Mouse (Mus musculus): Measurements from ENCODE around the gene Nfic. TPM values are rescaled to one million over a fixed set of nuclear protein-coding genes. Genes with fewer than 3 reads are reported as not detected.

Nfic gene
- polyA plus RNA-seq, 1 experiment from 2014 or later, result 86.5 TPM

DNA sequence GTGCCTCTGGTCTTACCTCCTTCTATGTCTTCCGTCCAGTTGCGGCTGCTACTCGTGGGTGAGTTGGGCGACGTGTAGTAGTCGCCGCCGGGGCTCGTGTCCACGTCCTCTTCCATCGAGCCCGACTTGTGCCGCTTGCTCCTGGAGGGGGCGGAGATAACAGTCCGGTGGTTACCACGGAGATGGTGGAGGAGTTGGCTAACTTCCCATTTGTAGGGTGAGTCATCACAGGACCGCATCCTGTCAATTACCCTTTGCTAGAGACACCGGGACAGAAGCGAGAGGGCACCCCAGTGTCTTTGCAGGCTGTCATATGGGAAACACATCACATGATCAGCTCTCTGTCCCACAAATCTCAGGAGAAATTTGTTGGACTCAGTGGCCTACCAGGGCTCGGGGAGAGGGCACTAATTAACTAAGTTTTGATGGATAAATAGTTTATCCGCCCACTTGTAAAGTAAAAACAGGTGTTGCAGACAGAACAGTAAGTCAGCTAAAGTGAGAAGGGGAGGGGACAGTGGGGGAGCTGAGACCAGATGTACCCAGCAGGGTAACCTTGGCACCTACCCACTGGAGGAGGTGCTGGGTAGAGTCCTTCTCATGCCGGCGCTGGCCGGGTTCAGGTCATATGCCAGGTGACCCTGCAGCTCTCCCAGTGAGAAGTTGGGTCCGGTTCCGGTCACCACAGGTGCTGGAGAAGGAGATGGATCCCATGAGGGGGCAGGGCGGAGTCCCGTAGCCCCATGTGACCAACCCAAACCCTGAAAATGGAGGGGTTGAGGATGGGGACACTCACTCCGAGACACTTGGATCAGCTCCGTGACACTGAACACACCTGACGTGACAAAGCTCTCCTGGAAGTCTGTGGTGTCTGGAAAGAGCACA is 47.7 kb downstream of the Nfic start:
- peak; percentile 15 for ATAC-seq (ENCODE audit: insufficient read depth)
- Histone ChIP-seq H3K4me3 (ENCODE audit: low read depth, low read length) (peak overlapping the region; percentile 27), H3K9me3 (ENCODE audit: low read depth, low read length) (no peaks in the 10 kb centered on the region), H3K27me3 (ENCODE audit: insufficient read depth, low read length) (no peaks in the 10 kb centered on the region), H3K27ac (ENCODE audit: low read depth) (peak overlapping the region; percentile 46; the same call in 1 of the 2 replicates), H3K36me3 (ENCODE audit: insufficient read depth) (peaks cover 72% of the 10 kb centered on the region), H3K9ac (peak overlapping the region; percentile 38; the same call in 1 of the 2 replicates), H3K4me1 (ENCODE audit: insufficient read depth) (peaks cover 45% of the 10 kb centered on the region), H3K4me2 (peak overlapping the region; percentile 56)
- TF ChIP-seq CTCF (IDR thresholded peaks at IDR 0.05; ENCODE audit: low read depth), result no peak; the same call in 1 of the 2 replicates
- WGBS, result 23% methylated on average over 31 of the region's 31 CpGs
- peak; percentile 94 for DNase-seq

DNA sequence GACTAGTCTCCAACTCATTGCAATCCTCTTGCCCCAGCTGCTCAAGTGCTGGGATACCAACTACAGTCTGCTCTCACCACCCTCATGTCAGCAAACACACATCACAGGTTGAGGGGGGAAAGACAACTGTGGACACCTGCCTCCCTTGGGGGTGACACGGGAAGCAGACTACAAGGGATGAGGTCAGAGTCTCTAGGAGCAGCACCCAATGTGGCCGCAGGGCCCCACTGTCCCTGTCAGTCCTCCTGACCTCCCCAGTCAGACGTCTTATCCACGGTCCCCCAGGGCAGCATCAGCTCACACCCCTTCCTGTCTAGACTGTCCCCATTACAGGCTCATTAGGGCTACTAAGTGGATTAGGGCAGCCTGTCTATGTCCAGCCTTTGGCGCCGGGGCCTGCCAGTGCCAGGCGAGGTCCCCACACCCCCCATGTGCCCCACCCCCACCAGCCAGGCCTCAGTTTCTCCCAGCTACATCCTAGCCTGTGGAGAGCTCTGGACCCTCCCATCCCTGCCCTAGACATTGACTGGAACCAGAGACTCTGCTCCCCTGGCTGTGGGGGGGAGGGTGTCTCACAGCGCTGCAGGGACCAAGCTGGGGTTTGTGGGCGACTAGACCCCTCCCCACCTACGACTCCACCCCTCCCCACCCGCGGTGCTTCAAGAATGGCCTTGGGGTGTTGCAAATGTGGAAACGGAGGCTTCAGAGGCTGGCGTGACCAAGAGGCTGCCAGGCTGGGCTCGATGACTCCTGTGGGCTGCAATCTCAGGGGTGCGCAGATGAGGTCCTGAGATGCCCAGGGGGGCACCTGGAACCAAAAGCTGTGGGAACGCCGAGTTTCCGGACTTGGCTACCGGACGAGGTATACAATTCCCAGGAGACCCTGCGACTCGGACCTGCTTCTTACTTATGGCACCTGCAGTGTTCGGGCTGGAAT is 48.7 kb downstream of the Nfic start:
- DNase-seq, result no peak
- Histone ChIP-seq H3K4me2 (peak overlapping the region; percentile 56), H3K9ac (peak overlapping the region; percentile 38; the same call in 1 of the 2 replicates), H3K27me3 (ENCODE audit: insufficient read depth, low read length) (no peaks in the 10 kb centered on the region), H3K36me3 (ENCODE audit: insufficient read depth) (peaks cover 67% of the 10 kb centered on the region), H3K4me3 (ENCODE audit: low read depth, low read length) (peak overlapping the region; percentile 27), H3K9me3 (ENCODE audit: low read depth, low read length) (no peaks in the 10 kb centered on the region), H3K4me1 (ENCODE audit: insufficient read depth) (peaks cover 45% of the 10 kb centered on the region), H3K27ac (ENCODE audit: low read depth) (peak overlapping the region; percentile 36; the same call in 1 of the 2 replicates)
- WGBS, result 38% methylated on average over 24 of the region's 24 CpGs
- no peak for TF ChIP-seq CTCF (IDR thresholded peaks at IDR 0.05; ENCODE audit: low read depth)
- ATAC-seq (ENCODE audit: insufficient read depth), result no peak

- ATAC-seq (ENCODE audit: insufficient read depth), result no peak
- Histone ChIP-seq H3K9ac (no peak overlapping the region), H3K27me3 (ENCODE audit: insufficient read depth, low read length) (no peaks in the 10 kb centered on the region), H3K9me3 (ENCODE audit: low read depth, low read length) (no peaks in the 10 kb centered on the region), H3K36me3 (ENCODE audit: insufficient read depth) (peaks cover 73% of the 10 kb centered on the region), H3K4me3 (ENCODE audit: low read depth, low read length) (no peak overlapping the region), H3K4me1 (ENCODE audit: insufficient read depth) (peaks cover 43% of the 10 kb centered on the region), H3K4me2 (no peak overlapping the region), H3K27ac (ENCODE audit: low read depth) (no peak overlapping the region)
- peak; percentile 63 for DNase-seq
- peak; percentile 74 for TF ChIP-seq CTCF (IDR thresholded peaks at IDR 0.05; ENCODE audit: low read depth)
- WGBS, result 48% methylated on average over 13 of the region's 13 CpGs
These were observed 49.7 kb downstream of the Nfic start for GRCm38 (mm10) chr10:81405588-81406201.

DNA sequence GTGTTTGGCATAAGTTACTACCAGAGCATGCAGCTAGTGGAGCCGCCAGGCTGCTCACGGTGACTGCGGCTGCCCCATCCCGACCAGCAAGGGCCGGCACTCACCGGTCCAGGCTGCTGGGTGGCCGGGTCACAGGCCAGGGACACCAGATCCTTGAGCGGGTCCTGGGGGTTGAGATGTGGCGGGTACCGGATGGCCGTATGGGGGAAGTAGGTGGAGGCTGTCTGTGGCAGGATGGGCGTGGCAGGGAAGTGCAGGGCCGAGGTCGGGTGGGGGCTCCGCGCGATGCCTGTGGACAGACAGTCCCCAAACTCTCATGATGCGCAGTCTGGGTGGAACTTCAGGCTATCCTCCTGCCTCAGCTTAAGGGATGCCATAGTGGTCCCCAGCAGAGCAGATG is 50.7 kb downstream of the Nfic start:
- H3K4me1 ChIP-seq (ENCODE audit: insufficient read depth), result peaks cover 43% of the 10 kb centered on the region
- H3K9me3 ChIP-seq (ENCODE audit: low read depth, low read length), result no peaks in the 10 kb centered on the region
- no peak overlapping the region for H3K4me2 ChIP-seq
- H3K27me3 ChIP-seq (ENCODE audit: insufficient read depth, low read length), result no peaks in the 10 kb centered on the region
- H3K4me3 ChIP-seq (ENCODE audit: low read depth, low read length), result no peak overlapping the region
- no peak overlapping the region for H3K27ac ChIP-seq (ENCODE audit: low read depth)
- no peak for ATAC-seq (ENCODE audit: insufficient read depth)
- H3K9ac ChIP-seq, result no peak overlapping the region
- peaks cover 83% of the 10 kb centered on the region for H3K36me3 ChIP-seq (ENCODE audit: insufficient read depth)
- 59% methylated on average over 18 of the region's 18 CpGs for WGBS
- DNase-seq, result no peak
- no peak for TF ChIP-seq CTCF (IDR thresholded peaks at IDR 0.05; ENCODE audit: low read depth)

DNA sequence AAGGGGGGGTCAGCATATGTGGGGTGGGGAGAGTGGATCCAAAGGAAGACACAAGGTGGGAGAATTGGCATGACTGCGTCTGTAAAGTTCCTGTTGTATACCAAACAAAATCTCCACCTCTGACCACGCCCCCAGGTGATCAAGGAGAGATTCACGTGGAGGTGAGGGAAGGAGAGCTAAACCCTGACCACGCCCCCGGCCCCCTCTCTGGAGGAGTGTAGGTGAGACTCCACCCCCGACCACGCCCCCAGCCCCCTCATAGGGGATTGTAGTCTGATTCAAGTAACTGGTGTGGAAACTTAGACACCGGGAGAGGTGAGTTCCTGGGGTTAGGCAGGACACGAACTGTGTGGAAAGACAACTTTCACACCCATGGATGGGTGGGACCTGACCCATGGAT is 51.4 kb downstream of the Nfic start:
- Histone ChIP-seq H3K9me3 (ENCODE audit: low read depth, low read length) (no peaks in the 10 kb centered on the region), H3K4me3 (ENCODE audit: low read depth, low read length) (no peak overlapping the region), H3K36me3 (ENCODE audit: insufficient read depth) (peaks cover 85% of the 10 kb centered on the region), H3K9ac (no peak overlapping the region), H3K27ac (ENCODE audit: low read depth) (no peak overlapping the region), H3K27me3 (ENCODE audit: insufficient read depth, low read length) (no peaks in the 10 kb centered on the region), H3K4me1 (ENCODE audit: insufficient read depth) (peaks cover 43% of the 10 kb centered on the region), H3K4me2 (no peak overlapping the region)
- WGBS, result 26% methylated on average over 9 of the region's 9 CpGs
- TF ChIP-seq CTCF (IDR thresholded peaks at IDR 0.05; ENCODE audit: low read depth), result no peak
- ATAC-seq (ENCODE audit: insufficient read depth), result no peak
- no peak for DNase-seq

DNA sequence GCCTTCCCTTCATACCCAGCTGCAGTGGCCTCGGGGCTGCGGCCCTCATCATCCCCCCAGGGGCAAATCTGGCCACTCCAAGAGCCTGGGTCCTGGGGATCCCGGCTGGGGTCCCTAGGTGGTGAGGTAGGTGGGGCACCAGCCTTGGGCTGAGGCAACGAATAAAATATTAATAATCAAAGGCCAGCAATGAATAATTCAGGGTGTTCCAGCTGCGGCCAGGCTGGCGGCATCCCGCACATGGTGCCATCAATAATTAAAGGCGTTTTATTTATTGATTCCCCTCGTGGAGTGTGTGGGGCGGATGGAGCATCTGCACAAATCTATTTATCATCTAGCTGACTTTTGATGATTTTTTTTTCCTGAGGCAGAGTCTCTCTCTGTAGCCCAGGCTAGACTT is 51.9 kb downstream of the Nfic start:
- 60% methylated on average over 10 of the region's 10 CpGs for WGBS
- H3K36me3 ChIP-seq (ENCODE audit: insufficient read depth), result peaks cover 84% of the 10 kb centered on the region
- no peak for TF ChIP-seq CTCF (IDR thresholded peaks at IDR 0.05; ENCODE audit: low read depth)
- no peaks in the 10 kb centered on the region for H3K27me3 ChIP-seq (ENCODE audit: insufficient read depth, low read length)
- no peak for ATAC-seq (ENCODE audit: insufficient read depth)
- no peak overlapping the region for H3K4me2 ChIP-seq
- H3K4me3 ChIP-seq (ENCODE audit: low read depth, low read length), result no peak overlapping the region
- peaks cover 41% of the 10 kb centered on the region for H3K4me1 ChIP-seq (ENCODE audit: insufficient read depth)
- peak overlapping the region; percentile 88 for H3K27ac ChIP-seq (ENCODE audit: low read depth)
- H3K9ac ChIP-seq, result peak overlapping the region; percentile 1; the same call in 1 of the 2 replicates
- no peak for DNase-seq
- H3K9me3 ChIP-seq (ENCODE audit: low read depth, low read length), result no peaks in the 10 kb centered on the region
